Mouse (Mus musculus) cerebellum, adult 18-20 months (tissue): ENCODE results near the gene Olfr202.
"Not testable (repeated sequence)": the region's sequence is repeated elsewhere in the genome, so short reads cannot be mapped to it uniquely, and the experiment has no call there.

Source experiments
- DNase-seq, 2 experiments: peaks; one replicate each; pipeline ENCODE4 v3.0.0; 2021

Olfr202 gene

DNA sequence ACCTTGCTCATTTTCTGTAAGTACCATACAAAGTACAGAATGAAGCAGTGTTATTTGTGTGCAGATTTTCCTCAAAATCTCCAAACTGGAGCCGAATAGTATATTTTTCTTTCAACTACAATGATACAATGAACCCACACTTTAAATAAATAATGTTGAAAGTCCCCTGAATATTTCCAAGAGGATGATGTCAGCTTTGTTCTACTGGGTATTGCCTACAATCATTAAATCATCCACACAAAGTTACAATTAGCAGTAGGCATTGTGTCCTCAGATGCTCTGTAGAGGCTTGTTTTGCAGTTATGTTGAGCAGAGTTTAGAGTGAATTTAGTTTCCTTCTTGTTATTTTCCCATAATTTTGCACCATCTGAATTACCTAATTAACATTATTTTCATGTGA, at the start of gene Olfr202:
TSS of gene Olfr202 (minus strand) at position 101 of the 400 bp plus-strand sequence.
- DNase-seq: no peak

GRCm38 (mm10) chr16:59331038-59331437, 44.4 kb upstream of the Olfr202 start, which contains the start of gene Olfr205:
Gene Olfr205 (minus strand): TSS chr16:59331138.
- DNase-seq: no peak

- not testable (repeated sequence) for DNase-seq
These were observed 36.7 kb upstream of the Olfr202 start for GRCm38 (mm10) chr16:59323262-59323661.

- no peak for DNase-seq
These were observed 31.6 kb upstream of the Olfr202 start, which contains the start of gene Olfr204 for GRCm38 (mm10) chr16:59318148-59318547. Gene Olfr204 (minus strand): TSS chr16:59318248.

DNA sequence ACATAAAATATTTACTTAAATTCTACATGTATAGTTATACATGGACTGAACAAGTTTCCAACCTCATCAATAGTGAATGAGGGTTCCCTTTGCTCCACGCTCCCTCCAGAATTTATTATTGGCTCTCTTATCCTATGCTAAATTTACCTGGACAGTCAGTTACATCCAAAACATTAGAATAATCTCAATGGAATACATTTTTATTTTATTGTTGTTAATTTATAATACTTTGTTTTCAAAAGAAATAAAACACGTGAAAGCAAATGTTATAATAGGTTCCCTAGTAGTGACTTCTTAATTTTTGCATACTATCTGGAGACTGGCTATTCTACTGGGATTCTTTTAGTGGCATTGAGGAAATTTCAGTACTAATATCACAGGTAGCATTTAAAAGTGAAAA, 12.0 kb upstream of the Olfr202 start, which contains the start of gene Olfr203:
TSS of gene Olfr203 (plus strand) at position 301 of the 400 bp plus-strand sequence.
- DNase-seq: no peak

GRCm38 (mm10) chr16:59287576-59287975, 983 bp upstream of the Olfr202 start:
- not testable (repeated sequence) for DNase-seq

DNA sequence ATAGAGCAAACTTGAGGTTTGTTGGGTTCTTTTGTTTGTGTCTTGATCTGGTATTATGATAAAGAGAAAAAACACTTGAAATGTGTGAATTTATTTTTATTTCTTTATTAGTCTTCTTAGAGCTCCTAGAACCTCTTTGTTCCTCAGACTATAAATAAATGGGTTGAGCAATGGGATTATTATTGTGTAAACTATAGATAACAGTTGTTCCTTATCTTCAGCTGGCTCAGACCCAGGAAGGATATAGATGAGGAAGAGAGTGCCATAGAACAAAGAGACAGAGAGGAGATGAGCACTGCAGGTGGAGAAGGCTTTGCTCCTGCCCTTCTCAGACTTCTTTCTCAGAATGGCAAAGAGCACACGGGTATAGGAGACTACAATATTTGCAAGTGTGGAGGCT, 3.1 kb downstream of the Olfr202 start:
- DNase-seq: no peak

DNA sequence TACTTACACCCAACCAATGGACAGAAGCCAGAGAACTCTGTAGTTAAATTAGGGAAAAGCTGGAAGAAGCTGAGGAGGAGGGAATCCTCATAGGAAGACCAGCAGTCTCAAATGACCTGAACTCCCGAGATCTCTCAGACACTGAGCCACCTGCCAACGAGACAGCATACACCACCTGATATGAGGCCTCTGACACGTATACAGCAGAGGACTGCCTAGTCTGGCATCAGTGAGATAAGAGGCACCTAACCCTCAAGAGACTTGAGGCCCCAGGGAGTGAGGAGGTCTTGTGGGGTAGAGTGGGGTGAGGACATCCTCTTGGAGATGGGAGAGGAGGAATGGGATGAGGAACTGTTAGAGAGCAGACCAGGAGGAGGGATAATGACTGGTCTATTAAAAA, 6.1 kb downstream of the Olfr202 start:
- no peak for DNase-seq

GRCm38 (mm10) chr16:59272532-59272931, 14.1 kb downstream of the Olfr202 start, which contains the start of gene Olfr201:
Gene Olfr201 (minus strand): TSS chr16:59272632.
- DNase-seq: not testable (repeated sequence)

GRCm38 (mm10) chr16:59269097-59269496, 17.5 kb downstream of the Olfr202 start:
- not testable (repeated sequence) for DNase-seq

DNA sequence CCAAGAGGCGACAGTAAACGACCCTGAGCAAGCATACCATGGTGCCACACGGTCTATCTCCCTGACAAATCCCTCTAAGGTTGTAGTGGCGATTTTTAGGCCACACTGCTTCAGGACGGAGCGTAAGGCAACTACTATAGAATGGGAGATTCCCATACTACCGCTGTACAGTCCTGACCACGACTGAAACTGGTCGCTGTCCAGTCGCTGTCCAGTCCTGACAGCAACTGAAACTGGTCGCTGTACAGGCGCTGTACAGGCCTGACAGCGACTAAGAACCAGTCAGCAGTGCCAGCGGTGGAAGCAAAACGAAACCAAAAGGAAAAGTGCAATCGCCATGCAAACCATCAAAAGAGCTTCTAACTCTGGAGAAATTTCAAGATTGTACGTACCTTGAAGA, 36.9 kb downstream of the Olfr202 start:
- no peak for DNase-seq
